Mouse (Mus musculus) heart, postnatal 0 days (tissue): ENCODE measurements around the gene Lingo2.

Experiments
- CTCF ChIP-seq: IDR thresholded peaks from 2 replicates; pipeline ENCODE4 v1.5.1; 2016; ENCODE audit warnings: antibody characterized with exemption, control low read depth, low read depth
- EP300 ChIP-seq: IDR thresholded peaks from 2 replicates; pipeline ENCODE4 v1.6.1; 2016; ENCODE audit warnings: antibody characterized with exemption, low read depth

- TF ChIP-seq EP300 (no peak), CTCF (no peak)
These were observed 338 bp upstream of the Lingo2 start for GRCm38 (mm10) chr4:36951955-36952215.
